Mouse (Mus musculus) gastrocnemius, postnatal 25 days (tissue): ENCODE results near the gene Usp49. TPM values are rescaled to one million over a fixed set of nuclear protein-coding genes. Genes with fewer than 3 reads are reported as not detected.
A peak's percentile ranks its signal among the peaks of the same experiment; 100 is the strongest.
"Not testable (repeated sequence)": the region's sequence is repeated elsewhere in the genome, so short reads cannot be mapped to it uniquely, and the experiment has no call there.

ENCODE experiments used
- DNase-seq: peaks from one replicate; pipeline ENCODE4 v3.0.0; 2022
- total RNA-seq, 2 experiments: library from RNA; stranded (reverse); gene quantifications; 1 replicate in 1 of 2; 2 replicates in 1 of 2; pipeline ENCODE4 v1.2.3; 2021

The Usp49 gene
- total RNA-seq, 2 experiments from 2014 or later, result 2.2 to 2.8 TPM

- no peak for DNase-seq
These were observed 18.5 kb downstream of the Usp49 start for GRCm38 (mm10) chr17:47648966-47649365.

GRCm38 (mm10) chr17:47651953-47652352 is 21.5 kb downstream of the Usp49 start:
- DNase-seq, result no peak

- DNase-seq, result not testable (repeated sequence)
These were observed 23.9 kb downstream of the Usp49 start for GRCm38 (mm10) chr17:47654346-47654745.

GRCm38 (mm10) chr17:47655697-47656096 is 25.2 kb downstream of the Usp49 start:
- DNase-seq, result no peak

GRCm38 (mm10) chr17:47657901-47658300 is 27.4 kb downstream of the Usp49 start:
- DNase-seq, result no peak

- DNase-seq, result no peak
These were observed 28.3 kb downstream of the Usp49 start for GRCm38 (mm10) chr17:47658741-47659243.

- no peak for DNase-seq
These were observed 32.7 kb downstream of the Usp49 start for GRCm38 (mm10) chr17:47663009-47663713.

GRCm38 (mm10) chr17:47664474-47664873 is 34.0 kb downstream of the Usp49 start:
- DNase-seq, result no peak

- no peak for DNase-seq
These were observed 38.7 kb downstream of the Usp49 start for GRCm38 (mm10) chr17:47669166-47669565.

- no peak for DNase-seq
These were observed 41.5 kb downstream of the Usp49 start for GRCm38 (mm10) chr17:47671988-47672310.

- peak; percentile 78 for DNase-seq
These were observed 42.0 kb downstream of the Usp49 start for GRCm38 (mm10) chr17:47672311-47673111.

- no peak for DNase-seq
These were observed 46.1 kb downstream of the Usp49 start for GRCm38 (mm10) chr17:47676581-47676980.

GRCm38 (mm10) chr17:47678238-47678637 is 47.7 kb downstream of the Usp49 start:
- DNase-seq, result no peak

- DNase-seq, result no peak
These were observed 48.2 kb downstream of the Usp49 start for GRCm38 (mm10) chr17:47678702-47679101.

- DNase-seq, result no peak
These were observed 52.3 kb downstream of the Usp49 start for GRCm38 (mm10) chr17:47682836-47683235.

GRCm38 (mm10) chr17:47687409-47688343 is 57.2 kb downstream of the Usp49 start:
- DNase-seq, result peak; percentile 92

- no peak for DNase-seq
These were observed 57.8 kb downstream of the Usp49 start, which contains the start of gene Tomm6 for GRCm38 (mm10) chr17:47688344-47688607. Gene Tomm6, minus strand, starts transcription at chr17:47688386.

GRCm38 (mm10) chr17:47688608-47689575 is 58.4 kb downstream of the Usp49 start, which contains the start of gene Frs3:
Gene Frs3, plus strand, starts transcription at chr17:47689030.
- DNase-seq, result peak; percentile 67

- no peak for DNase-seq
These were observed 59.4 kb downstream of the Usp49 start for GRCm38 (mm10) chr17:47689894-47690293.

GRCm38 (mm10) chr17:47691650-47692049 is 61.2 kb downstream of the Usp49 start:
- no peak for DNase-seq
